Mouse (Mus musculus) left cerebral cortex, adult 8-10 months (tissue): ENCODE data around the gene Srsf4. TPM values are rescaled to one million over a fixed set of nuclear protein-coding genes. Genes with fewer than 3 reads are reported as not detected.

Experiments used
- DNase-seq, 2 experiments: peaks; one replicate each; pipeline ENCODE4 v3.0.0; 2022; ENCODE audit warnings: low spot score in 2 of 2
- total RNA-seq, 4 experiments: library from RNA; stranded (reverse); gene quantifications; 2 replicates each; pipeline ENCODE4 v1.2.4; 2022

Gene Srsf4
- total RNA-seq, 4 experiments from 2014 or later, result 59.8 to 68.7 (median 65.7) TPM

DNA sequence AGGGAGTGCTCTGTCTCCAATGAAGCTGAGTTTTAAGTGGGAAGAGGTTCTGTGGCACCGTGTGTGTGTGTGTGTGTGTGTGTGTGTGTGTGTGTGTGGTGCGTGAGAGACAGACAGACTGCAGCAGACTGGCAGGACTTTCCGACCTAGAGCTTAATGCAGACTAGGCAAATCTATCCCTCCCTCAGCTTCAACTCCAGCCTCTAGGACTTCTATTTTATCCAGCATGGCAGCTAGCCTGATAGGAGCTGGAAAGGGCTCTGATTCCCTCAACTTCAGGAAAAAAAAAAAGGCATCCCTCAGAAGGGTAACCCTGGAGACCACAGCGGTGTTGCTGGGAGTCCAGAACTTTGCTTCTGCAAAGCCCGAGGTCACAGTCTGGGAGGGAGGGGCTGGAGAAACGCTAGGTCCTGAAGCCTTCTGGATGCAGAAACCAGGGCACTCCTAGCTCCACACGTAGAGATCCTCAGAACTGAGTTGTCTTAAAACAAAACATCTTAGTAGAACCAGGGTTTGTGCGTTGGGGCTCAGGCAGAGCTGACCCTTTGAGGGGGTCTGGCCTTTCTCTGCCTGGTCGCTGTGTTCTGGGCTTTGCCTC is 40.7 kb downstream of the Srsf4 start:
- no peak for DNase-seq

DNA sequence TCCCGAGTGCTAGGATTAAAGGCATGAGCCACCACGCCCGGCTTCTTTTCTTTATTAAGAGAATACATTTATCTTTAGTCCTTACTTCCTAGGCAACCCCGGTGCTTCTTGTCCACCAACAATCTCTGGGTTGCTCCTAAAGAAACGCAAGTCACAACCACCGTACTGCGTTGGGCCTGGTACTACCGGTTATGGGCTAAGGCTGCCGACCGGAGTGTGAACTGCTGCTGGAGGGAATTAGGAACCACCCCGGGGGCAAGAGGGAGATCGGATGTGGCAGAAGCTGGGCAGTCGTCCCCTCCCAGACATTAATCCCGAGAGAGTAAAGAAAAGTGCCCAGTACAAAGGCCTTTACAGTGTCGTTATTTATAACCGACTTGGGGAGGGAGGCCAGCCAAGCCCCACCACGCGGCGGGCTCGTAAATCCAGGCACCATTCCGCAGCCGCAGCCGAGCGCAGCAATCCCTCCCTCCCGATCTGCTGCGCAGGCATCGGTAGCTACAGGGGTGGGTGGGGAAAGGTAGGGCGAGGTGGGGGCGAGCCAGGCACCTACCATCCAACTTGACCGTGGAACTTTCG is 41.6 kb downstream of the Srsf4 start:
- DNase-seq, result no peak

DNA sequence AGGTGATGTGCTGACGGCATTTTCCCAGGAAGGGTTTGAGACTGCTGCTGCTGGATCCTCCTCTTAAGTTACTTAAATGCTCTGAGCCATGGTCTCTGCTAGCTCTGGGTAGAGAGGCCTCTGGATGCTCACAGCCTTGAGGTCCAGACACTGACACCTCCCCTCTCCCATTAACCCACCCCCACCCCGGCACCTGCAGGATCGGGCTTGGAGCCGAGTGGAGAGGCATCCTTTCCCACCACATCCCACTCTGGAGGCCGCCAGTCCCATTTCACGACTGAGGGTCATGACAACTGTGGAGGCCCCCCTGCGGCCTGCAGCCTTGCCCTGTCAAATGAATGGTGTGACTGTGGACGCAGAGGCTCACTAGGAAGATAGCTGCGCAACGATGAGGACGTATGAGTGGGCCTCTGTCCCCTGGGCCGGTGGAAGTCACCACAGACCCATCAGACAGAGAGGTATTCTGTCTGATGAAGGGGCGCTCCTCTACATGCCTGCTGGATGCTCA is 42.5 kb downstream of the Srsf4 start:
- no peak for DNase-seq

DNA sequence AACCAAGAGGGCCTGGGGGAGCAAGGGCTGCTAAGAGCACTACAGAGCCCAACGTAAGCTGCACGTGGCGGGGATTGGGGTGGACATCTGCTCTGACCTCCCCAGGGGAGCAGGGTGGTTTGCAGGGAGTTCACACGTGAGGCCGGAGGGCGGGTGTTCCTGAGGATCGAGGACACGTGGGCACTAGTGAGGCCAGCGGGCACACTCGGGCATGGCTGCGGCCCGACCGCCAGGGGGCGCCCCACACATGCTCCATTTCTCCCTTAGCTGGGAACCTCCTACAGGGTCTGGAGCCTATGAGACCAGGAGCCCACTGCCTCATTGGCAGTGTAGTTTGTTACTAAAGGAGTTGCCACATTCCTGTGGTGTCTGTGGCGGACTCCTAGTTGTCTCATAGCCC is 43.0 kb downstream of the Srsf4 start:
- DNase-seq, result peak; percentile 61 to 62

DNA sequence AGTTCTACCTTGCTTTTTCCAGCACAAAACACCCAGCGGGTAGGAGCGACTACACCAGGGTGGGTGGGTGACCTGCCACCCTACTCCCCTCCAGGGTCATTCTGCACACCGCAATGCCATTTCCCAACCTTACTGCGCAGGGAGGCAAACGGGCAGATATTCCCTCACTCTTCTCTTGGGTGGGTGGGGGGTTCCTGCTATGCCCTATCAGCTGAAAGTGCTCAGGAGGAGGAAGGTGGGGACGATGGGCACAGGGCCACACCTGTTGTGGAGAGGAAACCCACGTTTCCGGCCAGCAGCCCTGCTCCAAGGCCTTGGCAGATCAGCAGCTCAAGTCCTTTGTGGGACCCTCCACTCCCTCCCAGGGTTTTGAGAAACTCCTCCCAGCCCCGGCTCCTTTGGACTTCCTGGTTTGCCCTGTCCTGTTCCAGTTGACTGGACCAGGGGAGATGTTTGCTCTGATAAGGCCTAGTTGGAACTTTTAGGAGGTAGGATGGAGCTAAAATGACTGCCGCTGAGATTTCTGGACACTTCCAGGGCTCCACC is 43.7 kb downstream of the Srsf4 start:
- DNase-seq, result no peak

DNA sequence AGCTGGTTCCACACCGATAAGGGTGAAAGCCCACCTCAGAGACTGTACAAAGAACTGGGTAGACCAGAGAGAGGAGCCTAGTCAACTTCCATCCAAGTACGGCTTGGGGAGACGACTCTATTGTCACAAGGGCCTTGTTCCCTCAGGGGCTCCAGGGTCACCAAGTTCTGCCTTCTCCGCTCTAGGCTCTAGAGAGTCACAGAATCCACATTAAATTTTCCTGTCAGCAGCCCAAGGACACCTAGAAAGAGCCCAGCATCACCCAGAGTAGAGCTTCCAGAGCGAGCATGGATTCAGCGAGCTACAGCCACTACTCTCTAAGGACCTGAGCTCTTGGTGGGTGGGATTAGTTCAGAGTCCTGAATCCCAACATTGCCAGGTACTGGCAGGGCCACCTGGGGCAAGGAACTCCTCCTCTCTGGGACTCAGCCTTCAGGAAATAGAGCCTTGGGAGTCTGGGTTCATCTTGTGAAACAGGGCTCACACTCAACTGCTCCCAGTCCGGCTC is 44.7 kb downstream of the Srsf4 start:
- no peak for DNase-seq

DNA sequence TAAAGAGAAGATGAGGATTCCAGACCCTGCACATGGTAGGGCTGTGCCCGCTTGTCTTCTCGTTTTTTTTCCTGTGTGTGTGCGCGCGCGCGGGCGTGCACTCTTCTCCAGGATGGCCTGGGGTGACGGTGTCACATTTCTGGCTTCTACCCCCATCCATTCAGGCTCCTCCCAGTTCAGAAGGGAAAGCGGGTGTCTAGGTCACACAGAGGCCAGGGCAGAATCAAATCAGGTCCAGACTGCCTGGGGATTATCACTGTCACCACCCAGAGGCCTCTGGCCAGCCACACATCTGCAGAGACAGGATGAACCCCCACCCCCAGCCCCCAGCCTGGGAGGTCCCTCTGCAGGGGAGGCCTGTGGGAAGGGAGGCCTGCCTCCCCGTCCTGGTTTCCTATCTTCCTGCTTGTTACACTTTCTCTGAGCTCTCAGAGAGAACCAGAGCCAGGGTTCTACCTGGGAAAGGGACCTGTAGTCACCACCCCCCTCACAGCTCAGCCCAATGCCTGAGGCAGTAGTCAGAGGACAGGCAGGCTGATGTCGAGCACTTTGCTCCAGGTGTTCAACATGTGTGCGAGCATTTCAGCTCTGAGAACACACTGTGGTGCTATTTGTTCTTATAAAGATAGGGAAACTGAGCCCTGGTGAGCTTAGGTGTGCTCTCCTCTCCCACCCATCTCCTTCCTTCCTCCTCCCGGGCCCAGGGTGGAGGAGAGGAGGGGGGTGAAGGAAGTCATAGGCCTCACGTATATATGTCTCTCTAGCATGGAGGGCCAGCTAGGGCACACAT is 45.5 kb downstream of the Srsf4 start:
- no peak for DNase-seq

DNA sequence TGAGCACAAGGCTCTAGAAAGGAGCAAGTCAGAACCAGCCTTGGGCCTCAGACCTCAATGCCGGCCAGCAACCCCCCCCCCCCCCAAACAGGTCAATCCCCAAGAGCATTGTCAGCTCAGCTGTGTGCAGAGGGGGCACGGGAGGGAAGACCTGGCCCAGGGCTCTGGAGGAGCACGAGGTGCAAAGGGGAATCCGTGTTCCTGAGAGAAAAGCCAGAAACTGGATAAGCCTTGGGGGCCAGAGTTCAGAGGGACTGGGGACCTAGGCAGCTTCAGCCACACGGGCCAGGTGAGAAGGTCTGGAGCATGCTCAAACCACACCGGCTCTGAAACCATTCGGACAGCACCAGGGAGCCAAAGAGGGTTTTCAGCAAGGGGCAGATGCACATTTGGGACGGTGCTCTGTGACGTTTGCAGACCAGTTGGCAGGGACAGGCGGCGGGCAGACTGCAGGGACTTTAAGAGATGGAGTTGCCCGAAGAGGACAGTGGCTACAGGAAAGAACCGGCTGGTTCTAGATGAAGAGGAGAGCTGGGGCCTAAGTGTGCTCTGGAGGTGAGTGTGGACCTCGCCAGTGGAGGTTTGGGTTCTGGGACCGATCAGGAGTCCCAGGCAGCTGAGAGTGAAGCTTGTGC is 46.2 kb downstream of the Srsf4 start:
- DNase-seq, result no peak

DNA sequence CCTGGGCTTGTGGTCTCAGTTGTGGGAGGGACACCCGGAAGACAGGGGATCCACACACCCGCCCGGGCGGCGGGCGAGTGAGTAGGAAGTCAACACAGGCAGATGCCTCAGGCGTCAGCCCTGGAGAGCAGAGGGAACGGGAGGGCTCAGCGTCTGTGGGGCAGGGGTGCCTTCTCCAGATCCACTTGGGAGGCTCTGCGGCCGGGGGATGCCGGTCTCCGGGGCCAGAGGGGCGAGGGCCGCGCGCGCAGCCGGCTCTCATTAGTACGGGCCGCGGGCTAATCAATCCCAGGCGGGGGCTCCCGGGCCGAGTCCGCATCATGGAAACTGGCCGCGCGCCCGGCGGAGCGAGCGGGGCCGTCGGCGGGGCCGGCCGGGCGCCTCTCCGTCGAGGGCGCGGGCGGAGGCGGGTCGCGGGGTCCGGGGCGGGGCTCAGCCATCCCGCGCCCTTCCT is 46.8 kb downstream of the Srsf4 start:
- peak in 1 of 2 experiments; percentile 17 for DNase-seq

DNA sequence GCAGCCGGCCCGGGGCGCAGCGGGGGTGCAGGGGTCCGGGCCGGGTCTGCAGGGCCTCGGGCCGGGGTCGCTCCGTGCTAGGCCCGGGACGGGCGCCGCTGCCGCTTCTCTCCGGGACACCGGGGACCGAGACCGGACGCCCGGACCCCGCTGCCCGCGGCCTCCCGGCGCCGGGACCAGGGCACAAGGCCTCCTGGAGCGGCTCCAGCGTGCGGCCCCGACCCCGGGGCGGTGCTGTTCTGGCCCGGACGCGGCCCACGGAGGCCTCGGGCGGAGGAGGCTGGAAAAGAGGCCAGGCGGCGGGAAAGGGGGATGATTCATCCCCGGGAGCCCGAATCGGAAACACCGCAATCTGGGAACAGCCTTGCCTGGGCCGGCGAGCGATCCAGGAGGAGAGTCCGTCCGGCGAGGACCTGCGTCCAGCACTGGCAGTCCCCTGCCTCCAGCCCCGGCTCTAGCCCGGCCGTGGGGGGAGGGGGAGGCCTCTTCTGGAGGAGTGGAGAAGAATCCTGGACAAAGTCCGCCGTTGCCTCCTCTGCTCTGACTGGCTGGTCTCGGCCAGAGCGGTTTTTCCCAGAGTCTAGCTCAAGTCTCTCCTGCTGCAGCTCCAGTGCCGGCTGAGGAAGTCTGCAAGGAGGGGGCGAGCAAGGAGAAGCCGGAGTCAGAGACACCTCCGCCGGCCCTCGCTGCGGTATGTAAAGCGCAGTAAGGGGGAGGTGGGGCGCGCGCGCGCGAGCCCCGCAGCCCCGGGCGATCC is 47.4 kb downstream of the Srsf4 start:
- DNase-seq, result no peak

DNA sequence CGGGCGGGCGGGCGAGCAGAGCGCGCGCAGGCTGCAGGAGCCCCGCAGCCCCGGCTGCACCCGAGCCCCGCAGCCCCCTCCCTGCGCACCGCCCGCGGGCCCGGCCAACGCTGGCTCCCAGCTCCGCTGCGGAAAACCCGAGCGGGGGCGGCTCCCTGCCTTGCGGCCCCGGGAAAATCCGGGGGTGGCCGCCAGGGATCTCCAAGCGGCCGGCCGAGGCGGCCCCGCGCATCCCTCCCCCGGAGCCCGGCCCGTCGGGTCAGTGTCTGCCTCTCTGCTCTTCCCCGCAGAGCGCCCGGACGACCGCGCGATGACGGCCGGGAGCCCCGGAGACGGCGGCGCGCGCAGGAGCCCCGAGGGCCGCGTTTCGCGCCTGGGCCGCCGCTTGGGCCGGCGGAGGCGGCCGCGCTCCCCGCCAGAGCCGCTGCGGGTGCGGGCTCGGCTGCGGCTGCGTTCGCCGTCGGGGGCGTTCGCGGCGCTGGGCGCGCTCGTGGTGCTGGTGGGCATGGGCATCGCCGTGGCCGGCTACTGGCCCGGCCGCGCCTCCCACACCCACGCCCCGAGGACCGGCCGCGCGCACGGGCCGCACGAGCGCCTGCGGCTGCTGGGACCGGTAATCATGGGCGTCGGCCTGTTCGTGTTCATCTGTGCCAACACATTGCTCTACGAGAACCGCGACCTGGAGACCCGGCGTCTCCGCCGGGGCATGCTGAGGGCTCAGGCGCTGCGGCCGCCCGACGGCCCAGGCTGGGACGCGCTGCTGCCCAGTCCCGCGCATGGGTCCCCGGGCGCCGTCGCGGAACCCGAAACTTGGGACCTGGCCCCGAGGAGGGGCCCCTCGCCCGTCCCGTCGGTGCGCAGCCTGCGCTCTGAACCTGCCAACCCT is 48.3 kb downstream of the Srsf4 start, which contains the start of gene Tmem200b:
TSS of gene Tmem200b (plus strand) at position 311 of the 886 bp plus-strand sequence.
- DNase-seq, result no peak

DNA sequence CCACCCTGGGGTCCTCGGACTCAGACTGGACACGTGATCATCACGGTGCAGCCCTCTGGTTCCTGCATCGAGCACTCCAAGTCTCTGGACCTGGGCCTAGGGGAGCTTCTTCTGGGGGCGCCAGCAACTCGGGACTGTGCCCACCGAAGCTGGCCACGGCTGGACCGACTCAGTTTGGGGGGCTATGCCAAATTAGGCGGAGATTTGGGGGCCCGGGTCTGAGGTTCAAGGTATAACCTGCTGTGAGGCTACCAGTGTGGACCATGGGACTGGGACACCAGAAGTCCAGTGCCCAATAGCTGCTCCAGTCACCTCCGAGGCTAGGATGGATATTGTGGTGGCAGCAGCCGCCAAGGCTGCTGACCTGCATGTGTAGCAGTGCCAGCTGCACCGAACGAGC is 49.0 kb downstream of the Srsf4 start:
- DNase-seq, result no peak

DNA sequence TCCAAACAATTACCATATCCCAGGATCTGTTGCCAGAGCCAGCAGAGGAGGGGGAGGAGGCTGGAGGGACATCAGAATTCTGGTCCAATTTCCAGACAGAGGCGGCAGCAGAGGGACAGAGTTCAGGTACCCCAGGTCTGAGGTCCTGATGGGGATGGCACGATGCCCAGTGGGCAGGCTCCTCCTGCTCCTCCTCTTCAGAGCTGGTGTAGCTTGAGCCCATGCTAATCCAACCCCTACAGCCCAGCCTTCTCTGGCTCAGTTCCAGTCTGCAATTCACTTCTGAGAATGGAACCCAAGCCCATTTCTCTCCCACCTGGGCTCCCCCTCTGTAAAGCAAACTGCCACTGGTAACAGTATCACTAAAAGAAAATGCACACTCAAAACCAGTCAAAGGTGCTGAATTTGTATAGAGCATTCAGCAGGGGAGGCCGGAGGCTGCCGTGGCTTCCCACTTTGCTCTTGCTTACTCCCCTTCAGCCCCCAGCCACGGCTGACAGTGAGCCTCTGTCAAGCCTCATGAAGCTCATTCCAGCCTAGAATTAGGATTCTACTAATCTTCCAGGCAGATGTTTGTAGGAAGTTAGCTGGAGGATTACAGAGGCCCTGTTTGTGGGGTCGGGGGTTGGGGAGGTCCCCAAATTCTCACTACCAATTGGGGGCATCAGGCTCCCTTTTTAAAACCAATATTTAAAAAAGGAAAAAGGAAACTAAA is 50.8 kb downstream of the Srsf4 start:
- DNase-seq, result no peak

DNA sequence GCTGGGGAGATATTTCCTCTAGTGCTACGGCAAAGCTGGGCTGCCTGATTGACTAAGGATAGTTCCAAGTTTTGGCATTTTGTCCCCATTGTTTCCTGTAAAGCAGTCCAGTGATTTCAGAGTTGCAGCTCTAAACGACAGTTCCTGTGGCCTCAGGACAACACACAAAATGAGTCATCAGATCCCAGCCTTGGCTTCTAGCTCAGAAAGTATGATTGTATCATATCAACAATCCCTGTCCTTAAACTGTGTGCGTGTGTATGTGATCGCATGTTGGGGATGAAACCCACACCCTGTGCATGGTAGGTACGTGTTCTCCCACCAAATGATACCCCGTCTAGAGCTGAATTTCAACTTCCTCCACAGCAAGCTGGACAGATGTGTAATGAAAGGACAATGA is 55.7 kb downstream of the Srsf4 start:
- DNase-seq, result no peak

DNA sequence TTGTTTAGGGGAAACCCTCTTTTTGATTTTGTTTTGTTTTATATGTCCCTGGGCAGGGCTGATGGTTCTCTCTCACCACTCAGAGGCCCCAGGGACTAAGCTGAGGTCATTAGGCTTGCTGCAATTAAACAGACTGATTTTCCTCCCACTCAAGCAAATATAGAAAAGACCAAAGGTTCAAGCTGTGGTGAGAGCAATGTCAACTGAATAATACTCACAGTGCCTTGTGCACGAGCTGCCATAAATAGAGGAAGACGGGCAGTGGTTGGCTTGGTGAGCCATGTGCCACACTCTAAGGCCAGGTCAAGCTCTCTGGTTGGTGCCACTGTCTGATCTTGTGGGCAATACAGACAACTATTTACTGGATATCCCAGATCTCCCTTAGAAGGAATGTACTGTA is 66.0 kb downstream of the Srsf4 start:
- DNase-seq, result no peak

DNA sequence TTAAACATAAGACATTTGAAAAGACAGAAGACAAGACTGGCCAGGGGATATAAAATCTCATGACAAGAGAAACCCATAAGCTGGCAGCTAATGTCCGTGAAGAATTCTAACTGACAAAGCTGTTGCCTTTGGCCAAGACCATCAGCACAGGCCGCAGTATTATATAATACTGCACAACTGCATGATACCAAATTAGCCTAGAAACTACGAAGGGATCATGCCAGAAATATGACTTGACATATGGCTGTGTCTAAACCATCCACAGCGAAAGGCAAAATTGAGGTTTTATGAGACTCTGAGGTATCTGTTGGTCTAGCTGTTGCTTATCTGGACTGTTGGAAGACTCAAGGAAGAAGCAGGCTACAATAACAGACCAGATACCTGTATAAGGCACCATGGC is 67.4 kb downstream of the Srsf4 start:
- DNase-seq, result no peak

DNA sequence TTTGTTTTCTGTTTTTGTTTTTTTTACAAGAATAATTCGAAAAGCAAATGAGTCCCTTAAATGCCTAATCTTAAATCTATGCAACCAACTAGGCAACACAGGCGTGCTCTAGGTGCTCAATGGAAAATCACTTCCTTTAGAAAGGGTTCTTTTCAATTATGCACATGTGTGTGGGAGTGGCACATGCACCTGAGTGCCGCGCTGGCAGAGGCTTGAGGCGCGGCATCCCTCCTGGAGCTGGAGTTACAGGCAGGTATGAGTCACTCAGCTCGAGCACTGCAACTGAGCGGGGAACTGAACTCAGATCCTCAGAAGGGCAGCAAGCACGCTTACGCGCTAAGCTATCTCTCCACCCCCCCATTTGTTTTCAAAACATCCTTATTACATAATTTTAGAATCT is 74.4 kb downstream of the Srsf4 start:
- DNase-seq, result no peak

DNA sequence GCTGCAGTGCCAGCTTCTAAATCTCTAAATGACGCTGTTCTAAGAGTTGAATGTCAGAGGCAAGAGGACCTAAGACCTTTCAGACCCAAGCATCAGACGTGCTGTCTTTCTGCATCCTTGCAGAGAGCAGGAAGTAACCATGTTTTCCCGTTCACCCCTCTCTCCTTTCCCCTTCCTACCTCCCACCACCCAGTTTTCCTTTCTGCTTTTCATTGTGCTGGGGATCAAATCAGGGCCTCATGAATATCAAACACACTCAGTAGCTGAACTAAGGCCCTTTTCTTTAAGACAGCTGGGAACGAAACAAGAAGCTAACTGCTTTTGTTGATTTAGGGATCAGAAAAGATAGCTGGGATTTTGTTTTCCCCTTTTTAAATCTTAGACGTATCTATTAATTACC is 76.5 kb downstream of the Srsf4 start:
- no peak for DNase-seq

DNA sequence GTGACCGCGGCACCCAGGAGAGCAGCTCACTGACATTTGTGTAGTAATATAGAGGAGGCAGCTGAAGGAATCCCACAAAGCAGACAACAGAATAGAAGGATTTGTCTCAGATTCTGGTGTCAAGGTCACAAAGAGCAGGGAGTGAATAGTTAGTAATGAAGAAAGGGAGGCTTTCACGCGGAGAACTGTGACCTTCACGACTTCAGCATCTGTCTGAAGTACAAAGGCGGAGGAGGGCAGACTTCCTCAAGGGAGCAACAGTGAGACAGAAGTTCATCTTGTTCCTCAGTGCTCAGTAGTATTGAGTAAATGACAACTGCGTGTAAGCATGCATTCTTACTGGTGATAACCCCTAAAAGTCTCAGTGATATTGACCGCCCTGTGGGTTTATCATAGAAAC is 77.2 kb downstream of the Srsf4 start:
- no peak for DNase-seq
